Mouse (Mus musculus) adrenal gland (tissue): ENCODE measurements around the gene Umad1.

Source experiments
- intact Hi-C: fragments of 180-260 bp; cut with DNase I; formaldehyde crosslinking; loops from one replicate; pipeline ENCODE4 v1.15.1; 2025

The Umad1 gene

DNA sequence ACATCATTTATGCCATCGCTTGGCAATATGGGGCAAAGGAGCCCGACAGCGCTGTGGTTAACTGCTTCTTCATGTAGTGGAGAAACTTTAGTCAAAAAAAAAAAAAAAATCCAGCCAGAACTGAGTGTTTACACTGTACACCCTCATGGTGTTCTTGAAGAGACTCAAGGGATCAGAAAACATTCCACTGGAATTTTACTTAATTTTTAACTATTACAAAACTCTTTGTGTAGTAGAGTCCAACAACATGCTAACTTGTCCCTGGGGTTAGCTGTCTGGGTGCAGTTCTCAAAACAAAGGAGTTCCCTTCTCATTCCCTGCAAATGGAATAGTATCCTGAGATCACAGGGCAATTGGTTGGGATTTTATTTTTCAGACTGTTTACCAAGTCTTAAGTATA is 210.8 kb downstream of the Umad1 start:
- intact Hi-C loops = no loop called here

DNA sequence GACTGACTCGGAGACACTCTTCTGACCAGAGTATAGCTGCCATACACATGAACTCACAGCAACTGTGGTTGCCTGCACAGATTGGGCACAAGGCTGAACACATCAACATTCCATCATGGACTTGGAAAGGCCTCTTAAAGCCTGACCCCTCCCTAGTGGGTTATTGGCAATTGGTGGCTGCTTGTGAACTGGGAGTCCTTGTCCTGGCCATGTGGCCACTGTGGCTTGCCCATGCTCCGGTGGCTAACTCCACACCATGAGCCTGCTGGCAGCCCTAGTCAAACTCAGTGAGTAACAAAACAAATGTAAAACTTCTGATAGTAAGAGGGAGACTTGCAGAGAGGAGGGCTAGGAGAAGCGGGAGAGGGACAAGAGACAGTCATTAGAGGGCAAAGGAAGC is 213.0 kb downstream of the Umad1 start:
- intact Hi-C loops = no loop called here

DNA sequence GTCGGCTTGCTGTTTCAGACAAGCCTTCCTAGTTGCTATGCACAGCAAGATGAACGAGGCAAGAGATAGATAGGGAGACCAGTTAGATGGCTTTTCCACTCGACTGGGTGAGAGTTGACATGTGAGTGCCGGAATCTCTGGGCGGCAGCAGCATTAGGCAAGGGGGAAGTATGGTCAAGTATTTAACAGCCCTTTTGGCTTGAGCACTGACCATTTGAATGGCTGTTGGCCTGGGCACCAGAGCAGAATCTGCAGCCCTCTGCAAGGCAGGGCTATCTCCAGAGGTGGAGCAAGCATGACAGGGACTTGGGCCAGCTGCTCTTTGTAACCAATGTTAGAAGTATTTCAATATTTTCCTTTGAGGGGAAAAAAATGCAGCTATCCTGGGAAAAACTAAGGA is 213.8 kb downstream of the Umad1 start:
- intact Hi-C loops = no loop called here

DNA sequence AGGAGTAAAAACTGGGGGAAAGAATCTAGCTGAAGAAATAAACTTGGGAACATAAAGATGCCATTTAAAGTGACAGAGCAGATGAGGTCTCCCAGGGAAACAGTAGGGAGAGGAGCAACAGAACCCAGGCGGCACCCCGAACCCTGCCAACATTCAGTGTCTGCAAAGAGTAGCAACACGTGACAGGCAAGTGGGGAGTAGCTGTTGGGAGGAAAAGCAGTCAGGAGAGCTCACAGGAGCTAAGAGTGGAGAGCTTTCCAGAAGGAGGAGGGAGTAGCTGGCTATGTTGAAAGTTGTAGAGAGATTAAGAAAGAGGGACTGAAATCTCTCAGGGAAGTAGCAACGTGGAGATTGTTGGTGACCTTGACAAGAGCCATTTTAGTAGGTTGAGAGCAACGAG is 214.4 kb downstream of the Umad1 start:
- intact Hi-C loops = no loop called here

DNA sequence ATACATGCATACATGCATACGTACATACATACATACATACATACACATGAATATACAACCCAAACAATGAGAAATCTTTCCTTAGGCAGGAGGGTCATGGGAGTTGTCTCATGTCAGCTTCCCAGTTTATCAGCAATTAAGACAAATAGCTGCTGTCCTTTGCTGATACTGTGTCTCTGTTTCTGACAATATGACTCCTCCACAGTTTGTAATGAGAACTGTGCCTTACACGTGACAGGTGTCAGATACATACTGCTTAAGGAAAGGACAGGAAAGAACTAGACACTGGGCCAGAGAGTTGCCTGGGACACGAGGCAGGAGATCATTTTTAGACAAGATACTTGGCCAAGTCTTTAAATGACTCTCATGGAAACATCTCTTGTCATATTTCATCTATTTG is 215.2 kb downstream of the Umad1 start:
- intact Hi-C loops = no loop called here

DNA sequence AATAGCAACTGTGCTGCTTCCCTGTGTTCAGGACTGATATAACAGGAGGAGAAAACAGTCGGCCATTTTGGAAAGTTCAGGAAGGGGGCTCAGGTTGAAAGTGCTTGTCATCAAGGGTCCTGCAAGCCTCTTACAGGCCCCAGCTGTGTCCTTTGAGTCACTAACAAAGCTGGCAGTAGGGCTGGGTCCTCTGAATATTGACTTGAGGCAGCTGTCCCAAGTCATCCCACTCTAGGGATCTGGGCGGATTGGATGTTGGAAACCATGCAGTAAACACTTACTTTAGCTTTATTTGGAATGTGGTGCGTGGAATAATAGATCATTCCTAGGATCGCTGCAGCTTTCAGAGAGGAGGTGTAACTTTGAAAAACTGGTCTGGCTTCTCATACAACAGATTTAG is 215.7 kb downstream of the Umad1 start:
- intact Hi-C loops = no loop called here

DNA sequence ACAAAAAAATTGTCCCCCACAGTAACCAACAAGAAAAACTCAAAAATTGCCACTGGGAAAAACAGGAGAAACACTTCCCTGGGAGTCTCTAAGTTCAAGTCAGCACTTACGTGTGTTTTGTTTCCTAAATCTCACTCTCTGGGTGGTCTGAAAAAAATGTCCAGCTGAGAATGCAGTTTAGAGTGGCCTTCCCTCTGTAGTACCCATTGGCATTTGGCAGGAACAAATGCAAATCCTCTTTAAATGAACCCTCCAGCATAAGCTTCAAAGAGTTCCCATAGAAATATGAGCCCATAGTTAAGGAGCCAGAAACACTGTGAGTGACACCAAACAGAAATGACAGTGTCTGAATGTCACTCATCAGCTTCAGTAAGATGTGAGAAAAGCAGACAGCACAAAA is 220.1 kb downstream of the Umad1 start:
- intact Hi-C loops = no loop called here

DNA sequence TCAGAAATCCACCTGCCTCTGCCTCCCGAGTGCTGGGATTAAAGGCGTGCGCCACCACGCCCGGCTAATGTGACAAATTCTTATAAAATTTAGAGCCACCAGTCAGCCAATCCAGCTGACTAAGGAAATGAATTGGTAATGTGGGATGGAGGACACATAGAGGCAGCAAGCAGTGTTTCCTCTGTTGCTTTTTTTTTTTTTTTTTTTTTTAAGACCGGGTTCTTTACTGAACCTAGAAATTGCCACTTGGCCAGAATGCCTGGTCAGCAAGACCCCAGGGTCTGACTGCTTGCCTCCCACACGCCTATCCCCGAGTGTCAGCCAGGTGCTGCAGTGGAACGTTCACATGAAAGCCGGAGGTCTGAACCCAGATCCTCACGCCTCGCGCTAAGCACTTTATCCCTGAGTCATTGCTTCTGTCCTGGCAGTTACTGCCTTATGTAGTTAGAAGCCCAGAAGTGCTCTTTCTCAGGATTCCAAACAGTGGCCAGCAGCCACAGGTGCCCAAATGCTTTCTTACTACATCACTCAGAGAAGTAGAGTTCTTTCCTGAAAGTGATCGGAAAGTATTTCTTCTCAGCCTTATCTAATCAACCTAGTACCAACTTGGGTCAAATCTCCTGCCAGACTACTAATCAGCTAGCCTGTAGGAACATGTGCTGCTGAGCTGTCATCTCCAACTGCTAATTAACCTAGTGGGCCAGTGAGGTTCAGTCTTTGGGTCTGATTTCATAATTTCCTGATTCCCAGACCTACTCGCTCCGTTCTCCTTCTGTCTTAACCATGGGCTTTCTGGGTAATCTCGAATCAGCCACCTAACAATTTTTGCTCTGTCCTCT is 225.6 kb downstream of the Umad1 start:
- intact Hi-C loops = no loop called here

DNA sequence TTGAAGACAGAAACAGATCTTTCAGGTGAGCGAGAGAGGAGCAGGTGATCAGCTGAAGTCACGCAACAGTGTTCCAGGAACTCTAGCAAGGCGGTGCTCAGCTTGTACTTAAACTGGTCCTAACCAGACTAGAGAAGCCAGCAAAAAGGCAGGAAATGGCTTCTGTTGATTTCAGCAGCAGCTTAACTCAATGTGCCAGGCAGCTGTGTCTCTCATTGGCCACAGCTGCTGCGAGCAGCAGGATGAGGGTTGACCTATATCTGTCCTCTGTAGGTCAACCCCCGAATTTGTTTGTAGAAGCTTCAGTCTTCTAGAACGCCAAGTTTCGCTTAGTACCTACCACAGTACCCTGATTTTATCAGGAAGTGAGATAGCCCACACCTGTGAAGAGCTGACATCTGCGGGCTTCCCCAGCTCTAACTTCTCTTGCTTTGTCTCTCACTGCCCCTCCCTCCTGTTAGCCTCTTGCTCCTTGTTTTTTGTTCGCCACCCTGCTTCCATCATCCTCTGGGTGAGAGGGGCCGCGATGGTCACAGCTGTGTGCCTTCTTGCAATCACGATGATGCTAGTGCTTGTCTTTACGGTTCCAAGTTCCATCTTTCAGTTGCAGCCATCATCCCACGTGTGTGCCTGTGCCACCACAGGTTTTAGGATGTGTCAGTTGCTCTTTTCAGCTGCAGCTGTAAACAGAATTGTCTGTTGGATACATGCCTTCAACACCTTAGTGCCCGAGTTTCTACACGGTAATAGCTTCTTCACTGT is 226.5 kb downstream of the Umad1 start:
- intact Hi-C loops = no loop called here

DNA sequence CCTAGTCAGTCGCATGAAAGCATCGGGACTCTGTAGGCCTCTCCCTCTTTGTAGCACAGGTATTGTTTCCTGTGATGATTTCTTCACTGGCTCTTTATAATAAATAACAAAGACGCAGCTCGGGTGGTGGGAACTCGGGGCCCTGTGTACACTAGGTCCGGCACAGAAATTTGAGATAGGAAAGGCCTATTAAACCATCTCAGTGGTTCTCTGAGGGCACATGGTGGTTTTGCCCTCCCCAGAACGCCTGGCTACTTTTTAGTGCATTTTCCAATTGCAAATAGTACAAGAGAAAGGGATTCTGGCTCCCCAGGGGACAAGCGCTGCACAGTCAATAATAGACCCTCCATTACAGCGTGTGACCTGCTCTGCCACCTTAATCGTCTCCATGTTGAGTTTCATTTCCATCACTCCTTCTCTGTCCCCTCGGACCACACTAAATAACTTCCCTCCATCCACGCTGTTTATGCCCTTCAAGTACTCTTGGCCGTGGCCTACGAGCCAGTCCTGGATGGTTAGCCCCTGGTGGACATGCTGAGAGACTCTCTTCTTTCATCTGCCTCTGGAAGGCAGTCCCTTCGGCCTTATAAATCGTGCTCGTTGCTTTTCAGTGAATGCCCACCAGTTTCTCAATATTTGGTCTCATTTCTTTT is 227.4 kb downstream of the Umad1 start:
- intact Hi-C loops = no loop called here

DNA sequence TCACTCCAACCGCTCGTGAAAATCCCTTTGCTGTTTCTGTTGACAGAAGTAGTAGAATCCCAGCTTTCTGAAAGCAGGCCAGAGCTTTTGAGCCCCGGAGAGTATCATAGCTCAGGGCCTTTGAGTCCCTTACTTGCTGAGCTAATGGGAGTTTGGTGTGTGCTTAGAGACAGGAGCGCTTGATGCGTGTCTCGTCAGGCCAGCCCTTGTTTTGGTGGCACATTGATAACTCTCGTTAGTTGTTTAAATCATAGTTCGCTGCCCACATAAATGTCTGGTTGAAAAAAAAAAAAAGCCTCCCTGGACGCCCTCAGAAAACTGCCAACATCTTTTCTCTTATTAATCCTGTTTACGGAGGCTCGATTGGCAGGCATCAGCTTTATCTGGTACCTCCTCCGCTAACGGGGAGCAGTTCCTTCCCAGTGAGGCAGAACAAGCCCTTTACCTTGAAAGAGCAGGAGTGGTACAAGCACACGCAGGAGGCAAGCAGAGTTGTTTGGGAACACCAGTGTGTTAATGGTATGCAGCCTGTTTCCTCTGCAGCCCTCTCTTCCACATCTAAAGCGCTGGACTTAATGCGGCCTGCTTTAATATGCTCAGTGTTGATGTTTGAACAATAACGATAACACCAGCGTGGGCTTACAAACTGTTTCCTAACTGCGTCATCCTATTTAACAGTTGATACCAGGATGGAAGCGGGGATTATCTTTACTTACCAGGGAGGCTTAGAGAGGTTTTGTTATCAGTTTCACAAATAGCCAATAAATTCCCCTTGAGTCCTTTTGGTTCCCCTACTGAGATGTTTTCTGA is 228.2 kb downstream of the Umad1 start:
- intact Hi-C loops = no loop called here

DNA sequence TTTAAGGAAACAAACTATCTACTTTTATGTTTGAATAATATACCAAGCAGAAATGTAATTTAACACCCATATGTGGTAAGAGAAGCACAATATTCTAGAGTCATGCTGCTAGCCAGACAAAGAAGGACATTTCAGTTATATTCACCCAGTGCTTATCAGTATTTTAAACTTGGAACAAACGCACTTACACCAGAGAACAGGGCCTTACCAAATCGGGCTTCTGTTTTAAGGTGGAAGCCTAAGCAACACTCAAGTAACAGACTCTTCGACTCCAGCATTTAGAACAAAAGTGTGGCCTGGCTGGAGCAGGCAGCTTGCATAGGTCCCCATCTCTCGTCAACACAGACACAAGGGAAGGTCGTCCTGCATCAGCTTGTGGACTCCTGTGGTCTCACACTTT is 229.2 kb downstream of the Umad1 start:
- intact Hi-C loops = no loop called here

DNA sequence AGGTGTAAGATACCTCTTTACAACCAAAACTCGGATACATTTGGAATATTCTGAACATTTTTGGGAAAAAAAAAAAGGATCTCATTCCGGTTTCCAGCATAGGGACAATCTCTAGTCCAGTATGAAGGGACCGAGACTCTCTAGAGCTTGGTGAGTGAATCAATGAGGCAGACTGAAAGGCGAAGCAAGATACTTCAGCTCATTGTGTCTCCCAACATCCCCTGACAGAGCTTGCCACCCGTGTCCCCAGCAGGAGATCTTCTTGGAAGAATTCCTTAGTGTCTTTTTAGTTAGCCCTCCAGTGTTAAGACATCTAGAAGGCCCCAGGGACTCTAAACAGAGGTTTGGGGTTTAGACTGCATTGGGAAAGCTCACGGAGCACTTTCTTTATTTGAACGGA is 230.2 kb downstream of the Umad1 start:
- intact Hi-C loops = no loop called here

DNA sequence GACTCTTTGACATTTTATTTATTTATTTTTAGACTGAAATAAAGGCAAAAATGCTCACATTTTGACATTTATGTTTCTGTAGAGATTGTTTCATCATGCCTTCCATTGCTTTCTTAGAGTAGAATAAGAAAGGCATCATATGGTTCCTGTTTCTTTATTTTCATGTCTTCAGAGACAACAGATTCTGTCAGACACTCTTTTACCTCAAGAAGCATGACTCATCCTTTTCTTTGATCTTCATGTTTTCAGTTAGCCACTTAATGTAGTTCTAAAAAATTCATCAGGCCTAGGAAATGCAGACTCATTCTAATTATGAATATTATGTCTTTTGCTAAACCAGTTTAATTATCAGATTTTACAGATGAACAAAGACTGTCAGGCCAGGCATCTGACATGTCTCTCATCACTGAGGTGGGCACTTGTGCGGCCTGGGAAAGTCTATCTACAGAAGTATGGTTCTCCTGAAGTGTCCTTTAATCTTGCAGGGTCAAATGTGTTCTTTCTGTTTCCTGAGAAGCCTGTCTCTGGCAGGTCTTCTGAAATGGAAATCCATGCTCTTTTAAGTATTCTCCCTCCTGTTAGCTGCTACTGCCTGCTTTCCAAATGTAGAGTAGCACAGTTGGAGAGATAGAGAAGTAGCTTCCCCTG is 231.0 kb downstream of the Umad1 start:
- intact Hi-C loops = no loop called here

DNA sequence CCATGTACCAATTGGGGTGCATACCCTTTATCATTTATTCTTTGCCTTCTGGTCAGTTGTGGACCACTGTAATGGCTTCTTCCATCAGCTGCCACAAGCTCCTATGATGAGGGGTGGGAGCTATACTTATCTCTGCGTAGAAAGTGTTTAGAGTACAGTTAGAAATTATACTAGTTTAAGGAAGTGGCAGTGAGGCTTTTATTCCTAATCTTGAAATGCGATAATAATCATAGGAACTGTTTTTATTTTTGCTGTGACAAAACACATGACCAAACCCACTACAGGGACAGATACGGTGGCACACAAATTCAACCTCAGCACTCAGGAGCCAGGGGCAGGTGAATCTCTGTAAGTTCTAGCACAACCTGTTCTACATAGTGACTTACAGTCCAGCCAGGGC is 233.2 kb downstream of the Umad1 start:
- intact Hi-C loops = no loop called here

DNA sequence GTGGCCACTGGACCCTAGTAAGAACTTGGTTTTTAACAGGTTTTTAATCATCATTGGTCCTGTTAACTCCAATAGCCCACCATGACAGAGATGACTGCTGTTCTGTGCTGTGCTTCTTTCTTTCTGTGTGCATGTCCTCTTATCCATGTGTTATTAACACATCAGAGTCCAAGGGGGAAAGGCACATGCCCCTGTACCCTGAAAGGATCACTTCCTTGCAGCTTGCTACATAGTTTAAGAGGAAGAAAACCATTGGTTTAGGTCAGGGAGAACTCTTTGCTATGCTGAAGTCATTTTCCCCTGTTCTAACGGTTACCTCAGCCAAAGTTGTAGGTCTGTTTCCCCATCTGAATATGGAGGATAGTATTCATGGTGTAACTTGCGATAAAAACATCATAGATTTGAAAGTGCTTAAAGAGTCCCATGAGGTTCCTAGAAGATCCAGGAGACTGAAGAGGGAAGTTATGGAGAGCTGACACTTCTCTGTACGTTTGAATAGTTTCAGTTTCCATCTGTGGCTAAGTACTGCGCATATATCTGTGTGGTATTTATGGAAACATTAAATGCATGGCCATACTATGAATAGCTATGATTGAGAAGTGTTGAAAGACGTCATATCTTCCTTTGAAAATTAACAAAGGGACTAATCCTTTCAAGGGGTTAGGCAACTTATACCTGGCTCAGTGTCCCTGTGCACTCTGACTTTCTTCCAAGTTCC is 236.2 kb downstream of the Umad1 start:
- intact Hi-C loops = no loop called here

DNA sequence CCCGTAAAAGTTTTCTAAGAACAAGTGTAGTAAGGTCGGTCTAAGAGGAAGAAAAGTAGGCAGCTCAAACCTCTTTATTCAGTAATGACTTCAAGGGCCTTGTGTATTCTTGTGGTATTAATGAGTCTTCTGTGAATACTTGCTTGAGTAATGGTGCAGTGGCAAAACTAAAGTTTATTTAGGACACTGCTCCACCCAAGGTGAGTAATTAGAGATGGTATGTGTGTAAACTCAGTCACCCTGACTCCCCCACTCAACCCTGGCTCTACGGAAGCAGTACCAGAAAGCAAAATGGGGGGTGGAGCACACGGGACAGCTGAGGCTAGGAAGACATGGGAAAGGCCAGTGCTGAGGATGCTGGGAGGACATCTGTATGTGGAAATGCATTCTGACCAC is 236.7 kb downstream of the Umad1 start:
- intact Hi-C loops = no loop called here

DNA sequence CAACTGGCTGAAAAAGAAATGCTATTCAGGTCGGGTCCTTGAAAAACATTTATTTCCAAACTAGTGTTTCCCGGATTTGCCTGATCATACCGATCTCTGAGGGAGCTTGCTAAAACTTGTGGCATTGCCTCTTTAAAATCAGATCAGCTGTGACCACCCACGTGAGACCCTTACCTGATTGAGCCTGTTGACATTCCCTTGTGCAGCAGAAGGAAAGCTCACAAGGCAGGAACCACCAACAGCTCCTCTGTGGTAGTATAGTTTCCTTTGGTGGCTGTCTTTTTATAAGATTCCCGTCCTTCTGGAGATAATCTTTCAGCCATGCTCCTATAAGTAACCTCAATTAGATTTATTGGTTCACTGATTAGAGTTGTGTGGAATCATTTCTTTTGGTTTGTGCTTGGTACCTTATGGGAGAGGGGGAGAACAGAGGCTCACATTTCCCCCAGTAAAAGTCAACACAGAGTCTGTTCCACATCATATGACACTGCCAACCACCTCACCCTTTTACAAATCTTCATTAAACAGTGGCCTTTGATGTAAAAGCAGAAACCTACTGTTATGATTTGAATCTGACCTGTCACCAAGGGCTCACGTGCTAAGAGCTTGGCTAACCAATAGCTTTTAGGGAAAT is 238.3 kb downstream of the Umad1 start:
- intact Hi-C loops = no loop called here

DNA sequence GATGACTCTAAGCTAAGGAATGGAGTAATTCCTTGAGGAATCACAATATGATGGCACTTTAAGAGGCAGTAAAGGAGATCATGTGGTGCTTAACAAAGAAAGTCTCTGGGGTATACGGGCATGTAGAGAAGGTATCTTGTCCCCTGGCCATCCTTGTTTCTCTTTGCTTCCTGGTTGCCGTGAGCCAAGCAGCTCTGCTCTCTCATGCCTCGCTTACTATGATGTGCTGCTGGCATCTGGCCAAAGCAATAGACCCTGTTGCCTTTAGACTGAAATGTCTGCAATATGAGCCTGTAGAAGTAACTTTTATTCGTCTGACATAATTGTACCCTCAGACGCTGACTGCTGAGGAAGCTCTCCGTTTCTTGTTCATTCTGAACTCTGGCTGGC is 238.8 kb downstream of the Umad1 start:
- intact Hi-C loops = no loop called here

DNA sequence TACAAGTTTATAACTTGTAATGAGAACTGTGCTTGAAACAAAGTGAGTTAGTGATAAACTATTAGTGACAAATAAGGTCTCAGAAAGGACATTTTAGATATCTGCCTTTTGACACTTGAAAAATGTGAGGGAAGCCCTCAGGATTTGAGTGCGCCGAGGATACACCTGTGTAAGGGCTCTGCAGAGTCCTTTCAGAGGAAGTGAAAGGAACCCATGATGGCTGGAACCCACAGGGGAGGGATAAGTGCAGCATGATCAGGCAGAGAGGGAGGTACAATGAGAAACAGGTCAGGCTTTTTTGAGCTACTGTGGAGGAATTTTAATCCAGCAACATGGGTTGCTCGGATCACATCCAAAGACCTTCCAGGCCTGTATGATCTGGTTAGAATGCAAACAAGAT is 239.9 kb downstream of the Umad1 start:
- intact Hi-C loops = no loop called here
